Mouse (Mus musculus) ES-CJ7 (cell line): ENCODE measurements at regions not wholly inside any gene's neighbourhood (a gene's known extent, or its start where the extent isn't known, plus 50 kb on each side); places are given as distances from the start of the nearest gene placed in this dataset.
A peak's percentile ranks its signal among the peaks of the same experiment; 100 is the strongest.

Experiments used
- DNase-seq: peaks from one replicate; pipeline ENCODE4 v3.0.0; 2011; ENCODE audit warnings: low read depth, low spot score

DNA sequence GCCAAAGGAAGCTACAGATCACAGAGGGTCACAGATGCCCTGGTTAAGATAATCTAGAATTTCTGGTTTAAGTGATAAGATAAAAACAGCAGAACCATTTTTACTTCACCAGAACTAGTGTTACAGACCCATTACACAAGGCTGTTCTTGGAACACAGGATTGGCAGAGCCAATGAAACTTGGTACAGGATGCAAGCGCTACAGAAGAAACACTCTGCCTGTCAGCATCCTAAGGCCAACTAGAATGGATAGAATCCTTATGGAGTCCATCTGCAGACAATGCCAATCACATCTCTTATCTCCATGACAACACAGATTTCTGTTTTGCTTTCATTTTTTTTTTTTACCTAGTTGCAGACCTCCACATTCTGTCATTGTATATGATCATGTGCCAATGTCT lies 759.4 kb upstream of the Stxbp6 start:
- DNase-seq = no peak

DNA sequence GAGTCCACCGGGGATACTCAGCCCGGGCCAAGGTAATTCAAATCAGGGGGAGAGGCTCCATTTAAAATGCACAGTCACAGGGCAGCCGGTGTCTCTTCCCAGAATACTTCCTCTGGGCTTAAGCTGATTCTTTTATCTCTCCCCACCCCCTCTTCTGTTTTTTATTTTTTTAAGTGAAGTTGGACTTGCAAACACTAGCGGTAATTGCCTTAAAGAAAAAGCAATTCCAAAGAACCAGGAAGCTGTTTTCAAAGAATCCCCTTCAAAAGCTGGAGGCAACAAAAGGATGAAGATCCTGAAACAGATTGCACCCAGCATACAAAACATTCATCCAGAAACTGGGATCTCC lies 758.9 kb upstream of the Stxbp6 start:
- DNase-seq = peak; percentile 40

DNA sequence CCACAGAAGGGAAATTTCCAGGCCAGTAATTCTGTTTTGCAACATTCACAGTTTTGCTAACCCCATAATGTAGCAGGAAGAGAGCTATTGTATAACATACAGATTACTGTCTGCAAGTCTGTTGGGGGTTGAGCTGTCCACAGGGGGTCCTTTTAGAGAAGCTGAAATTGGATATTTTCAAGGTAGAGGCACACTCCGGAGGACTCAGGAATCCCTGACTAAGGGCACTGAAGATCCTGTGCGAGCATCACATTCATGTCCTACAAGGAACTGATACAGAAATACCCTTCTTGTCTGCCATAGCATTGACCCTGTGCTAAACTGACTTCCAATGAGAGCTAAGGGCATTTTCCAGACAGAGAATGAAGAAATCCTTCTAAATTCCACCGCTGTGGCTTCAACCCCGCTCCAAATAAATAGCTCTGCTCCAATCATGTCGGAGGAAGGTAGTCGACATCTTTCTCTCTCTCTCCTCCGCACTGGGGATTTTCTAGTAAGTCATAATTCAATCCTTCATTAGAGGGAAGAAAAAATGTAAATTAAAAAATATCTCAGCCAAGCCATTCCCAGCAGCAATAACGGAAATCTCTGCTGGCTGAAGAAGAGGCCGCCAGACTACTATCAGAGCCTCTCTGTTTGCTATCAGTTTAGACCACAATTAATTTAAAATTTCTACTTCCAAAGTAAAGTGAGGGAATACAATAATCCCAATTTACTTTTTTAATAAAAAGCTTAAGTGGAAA lies 758.3 kb upstream of the Stxbp6 start:
- DNase-seq = peak; percentile 4

DNA sequence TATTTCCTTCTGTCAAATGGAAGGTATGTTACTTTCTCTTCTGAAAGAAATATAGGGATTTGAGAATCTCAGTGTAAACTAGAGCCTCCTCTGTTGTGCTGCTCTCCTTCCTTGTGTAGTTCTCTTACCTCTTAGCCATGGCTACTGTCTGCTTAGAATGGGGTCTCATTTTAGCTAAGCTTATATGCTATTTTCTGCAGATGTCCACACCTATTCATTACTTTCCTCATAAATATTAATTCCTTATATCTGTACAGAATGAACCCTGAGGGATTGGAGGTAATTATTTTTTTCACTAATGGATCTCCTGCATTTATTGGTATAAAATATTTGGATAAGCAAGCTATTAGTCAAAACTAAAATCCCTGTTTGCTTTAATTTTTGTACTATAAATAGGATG lies 750.4 kb upstream of the Stxbp6 start:
- no peak for DNase-seq
